Mouse (Mus musculus) heart, postnatal 0 days (tissue): Measurements from ENCODE around the gene Pdzrn3.

Source experiments
- CTCF ChIP-seq: IDR thresholded peaks from 2 replicates; pipeline ENCODE4 v1.5.1; 2016; ENCODE audit warnings: antibody characterized with exemption, control low read depth, low read depth
- EP300 ChIP-seq: IDR thresholded peaks from 2 replicates; pipeline ENCODE4 v1.6.1; 2016; ENCODE audit warnings: antibody characterized with exemption, low read depth

- TF ChIP-seq EP300: no peak
- no peak for TF ChIP-seq CTCF
Observed at GRCm38 (mm10) chr6:101291944-101292343, 85.8 kb downstream of the Pdzrn3 start.
